Mouse (Mus musculus) left cerebral cortex, postnatal 4 days (tissue): ENCODE measurements around the gene Dcakd. TPM values are rescaled to one million over a fixed set of nuclear protein-coding genes. Genes with fewer than 3 reads are reported as not detected.

Source experiments
- DNase-seq: peaks from one replicate; pipeline ENCODE4 v3.0.0-alpha.2; 2022
- intact Hi-C: fragments of 180-260 bp; cut with DNase I; formaldehyde crosslinking; loops from one replicate; pipeline ENCODE4 v1.15.1; 2025
- total RNA-seq, 2 experiments: library from RNA; stranded (reverse); gene quantifications; 2 replicates each; pipeline ENCODE4 v1.2.3; 2021

Dcakd gene
- 100 to 1,000 TPM; 116 to 128 TPM for total RNA-seq

DNA sequence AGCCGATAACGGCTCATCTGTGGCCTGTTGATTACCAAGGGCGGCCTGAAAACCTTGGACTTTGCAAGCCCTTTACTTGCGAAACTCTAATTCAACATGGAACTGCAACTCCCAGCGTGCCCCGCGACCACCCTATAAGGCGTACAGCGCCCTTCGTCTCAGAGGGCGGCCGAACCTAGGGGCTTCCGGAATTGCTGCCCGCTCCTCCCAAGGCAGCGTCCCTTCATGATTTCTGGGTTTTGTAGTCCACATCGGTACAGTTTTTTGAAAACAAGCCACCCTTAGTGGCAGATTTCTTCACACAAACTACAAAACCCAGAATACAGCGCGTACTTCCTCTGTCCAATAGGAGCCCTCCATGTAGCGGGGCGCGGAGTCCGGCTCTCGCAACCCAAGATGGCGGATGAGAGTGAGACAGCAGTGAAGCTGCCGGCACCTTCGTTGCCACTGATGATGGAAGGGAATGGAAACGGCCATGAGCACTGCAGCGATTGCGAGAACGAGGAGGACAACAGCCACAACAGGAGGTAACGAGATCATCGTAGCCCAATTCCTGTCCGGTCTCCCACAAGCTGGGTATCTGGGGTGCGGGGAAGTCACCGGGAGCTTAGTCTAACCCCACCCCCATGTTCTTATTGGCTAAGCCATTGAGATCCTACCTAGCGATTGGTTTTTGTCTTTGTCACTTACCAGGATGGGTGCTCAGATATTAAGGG, at the start of gene Dcakd, which contains the start of gene Nmt1:
Gene Dcakd, minus strand, starts transcription at position 158 of the 716 bp plus-strand sequence.
Gene Nmt1, plus strand, starts transcription at position 15 of the 716 bp plus-strand sequence.
- intact Hi-C loops: no loop called here

DNA sequence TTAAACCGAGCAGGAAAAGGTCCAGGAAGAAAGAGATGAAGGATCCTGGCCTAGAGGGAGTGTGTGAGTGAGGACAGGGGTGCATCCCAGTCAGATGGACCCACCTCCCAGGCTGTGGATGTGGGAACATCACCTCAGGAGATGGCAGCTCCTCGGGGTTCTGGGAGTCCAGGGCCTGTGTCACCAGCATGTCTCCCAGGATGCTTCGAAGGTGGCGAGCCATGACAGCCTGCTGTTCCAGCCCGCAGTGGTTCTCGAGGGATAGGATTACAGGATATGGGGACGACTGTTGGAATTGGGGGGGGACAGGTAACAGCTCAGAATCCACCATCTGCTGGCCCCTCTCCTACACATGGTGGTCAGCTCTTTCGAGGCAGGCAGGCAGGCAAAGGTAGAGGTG, 48.4 kb upstream of the Dcakd start:
- DNase-seq: no peak
- intact Hi-C loops: no loop called here

More for the DNA sequence above, at the start of gene Dcakd, which contains the start of gene Nmt1:
- peak; percentile 93 for DNase-seq

DNA sequence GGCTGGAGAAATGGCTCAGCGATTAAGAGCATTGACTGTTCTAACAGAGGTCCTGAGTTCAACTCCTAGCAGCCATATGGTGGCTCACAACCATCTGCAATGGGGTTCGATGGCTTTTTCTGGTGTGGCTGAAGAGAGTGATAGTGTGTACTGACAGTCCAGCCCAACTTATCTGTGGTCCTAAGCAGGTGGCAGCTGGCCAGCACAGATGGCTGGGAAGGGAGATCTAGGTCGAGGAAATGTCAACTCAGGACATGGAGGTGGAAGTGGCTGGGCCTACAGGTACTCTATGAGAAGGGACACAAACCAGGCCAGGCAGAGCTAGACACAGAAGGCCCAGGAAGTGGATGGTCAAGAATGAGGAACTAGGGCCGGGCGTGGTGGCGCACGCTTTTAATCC, 47.9 kb upstream of the Dcakd start:
- peak; percentile 36 for DNase-seq
- intact Hi-C loops: no loop called here

DNA sequence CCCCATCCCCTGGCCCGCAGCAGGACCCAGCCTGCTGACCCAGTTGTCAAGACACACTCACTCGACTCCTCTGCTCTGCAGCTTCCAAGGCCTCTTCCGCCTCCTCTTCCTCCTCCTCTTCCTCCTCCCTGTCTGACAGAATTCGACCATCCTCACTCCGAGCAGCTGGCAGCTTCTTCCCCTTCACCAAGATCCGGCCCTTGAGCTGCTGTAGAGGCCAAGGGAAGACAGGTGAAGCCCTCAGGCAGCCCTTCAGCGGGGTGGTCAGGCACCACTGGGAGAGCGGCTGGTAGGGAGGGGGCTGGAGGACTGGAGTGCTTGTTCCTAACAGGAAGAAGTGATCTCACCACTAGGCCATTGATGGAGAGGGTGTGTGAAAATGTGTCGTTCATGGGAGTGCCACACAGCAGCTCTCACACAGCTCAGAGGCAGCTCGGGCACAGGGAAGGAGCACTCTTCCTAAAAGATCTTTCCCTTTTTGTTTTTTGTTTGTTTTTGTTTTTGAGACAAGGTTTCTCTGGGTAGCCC, 46.7 kb upstream of the Dcakd start:
- intact Hi-C loops: no loop called here
- no peak for DNase-seq

DNA sequence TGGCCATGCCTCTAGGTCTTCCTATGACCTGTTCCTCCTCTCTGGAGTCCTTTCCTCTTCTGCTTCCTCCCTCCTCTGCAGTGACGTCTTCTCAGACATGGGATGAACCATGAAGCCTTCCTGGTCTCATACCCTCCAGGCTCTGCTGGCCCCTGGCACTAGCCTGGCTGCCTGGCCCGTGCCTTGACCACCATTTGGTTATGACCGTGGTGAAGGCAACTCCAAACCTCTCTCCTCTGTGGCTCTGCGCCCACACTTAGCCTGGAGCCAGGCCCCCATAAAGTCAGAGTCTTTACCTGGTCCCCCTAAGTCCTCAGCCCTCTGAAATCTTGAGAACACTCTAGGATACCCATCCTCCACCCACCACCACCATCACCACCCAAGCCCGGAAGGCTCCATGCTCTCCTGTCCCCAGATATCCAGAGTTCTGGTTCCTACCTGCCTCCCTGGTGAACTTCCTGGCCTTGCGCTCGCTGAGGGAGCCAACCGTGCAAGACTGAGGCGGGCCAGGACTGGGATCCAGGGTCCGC, 46.1 kb upstream of the Dcakd start:
- intact Hi-C loops: no loop called here
- no peak for DNase-seq

DNA sequence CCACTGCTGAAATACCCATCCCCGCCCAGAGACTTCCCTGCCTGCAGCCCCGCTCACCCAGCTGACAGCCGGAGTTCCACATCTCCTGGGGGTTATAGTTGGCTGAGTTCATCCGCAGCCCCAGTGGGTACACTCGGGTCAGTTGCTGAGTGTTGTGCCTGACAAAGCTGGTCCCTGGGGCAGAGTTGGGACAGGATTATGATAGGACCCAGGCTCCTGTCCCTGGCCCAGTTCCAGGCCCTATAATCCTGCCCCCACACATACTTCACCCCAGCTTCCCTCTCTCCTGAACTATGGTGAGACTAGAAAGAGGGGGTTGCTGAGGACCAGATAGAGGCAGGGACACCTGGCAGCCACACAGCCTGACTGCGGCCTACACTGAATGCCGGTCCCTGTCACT, 45.5 kb upstream of the Dcakd start:
- DNase-seq: no peak
- intact Hi-C loops: no loop called here

DNA sequence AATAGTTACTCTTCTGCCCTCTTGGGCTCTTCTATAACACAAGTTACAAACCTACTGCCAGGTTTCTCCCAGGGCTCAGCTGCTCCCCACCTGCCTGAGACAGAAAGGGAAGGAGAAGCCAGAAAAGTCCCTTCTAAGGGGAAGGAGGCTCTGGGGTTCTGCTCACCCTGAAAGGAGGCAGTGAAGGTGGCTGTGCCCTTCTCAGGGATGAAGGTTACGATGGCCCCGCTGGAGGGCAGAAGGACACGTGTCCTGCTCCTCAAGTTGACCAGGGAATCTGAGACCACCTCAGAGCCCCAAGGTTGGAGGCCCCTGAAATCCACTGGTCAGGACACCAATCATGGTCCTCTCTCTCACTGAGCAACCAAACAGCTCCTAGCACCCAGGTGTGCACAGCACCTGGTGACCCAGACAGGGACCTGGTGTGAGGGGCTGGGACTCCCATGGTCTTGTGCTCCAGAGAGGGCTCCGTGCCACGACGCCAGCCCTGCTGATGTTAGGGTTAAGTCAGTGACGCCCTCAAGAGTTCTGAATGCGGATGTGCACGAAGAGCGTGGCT, 42.3 kb upstream of the Dcakd start:
- DNase-seq: no peak
- intact Hi-C loops: no loop called here

DNA sequence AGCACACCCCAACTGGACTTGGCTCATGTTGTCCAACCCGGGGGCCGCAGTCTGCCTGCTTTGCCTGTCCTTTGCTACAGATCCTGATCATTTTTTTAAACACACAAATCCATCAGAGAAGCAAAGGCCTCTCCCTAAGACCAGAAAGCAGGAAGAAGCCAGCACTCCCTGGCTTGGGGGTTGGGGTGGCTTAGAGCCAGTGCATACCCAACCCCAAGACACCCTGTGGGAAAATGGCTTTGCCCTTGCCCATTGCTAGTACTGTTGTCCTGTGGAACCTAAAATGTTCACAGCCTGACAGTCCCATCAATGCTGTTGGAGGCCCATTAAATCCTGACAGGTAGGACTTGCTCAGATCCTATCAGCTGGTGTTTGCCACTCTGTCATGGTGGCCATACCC, 41.6 kb upstream of the Dcakd start:
- intact Hi-C loops: no loop called here
- no peak for DNase-seq

DNA sequence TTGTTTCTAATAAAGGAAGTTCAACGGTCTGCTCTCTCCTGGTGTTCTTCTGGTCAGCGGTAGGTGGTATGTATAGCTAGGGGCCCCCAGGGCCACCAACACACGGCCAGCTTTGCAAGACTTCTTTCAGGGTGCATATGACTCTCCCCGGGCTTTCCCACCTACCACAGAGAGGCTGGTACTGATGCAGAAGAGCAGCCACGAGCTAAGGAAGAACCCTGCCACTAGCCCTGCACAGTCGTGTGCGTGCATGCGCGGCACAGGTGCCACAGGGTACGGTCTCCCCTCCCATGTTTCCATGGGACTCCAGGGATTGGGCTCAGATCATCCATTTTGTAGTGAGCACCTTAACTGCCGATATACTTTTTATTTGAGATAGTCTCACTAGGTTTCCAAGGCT, 40.8 kb upstream of the Dcakd start:
- DNase-seq: no peak

DNA sequence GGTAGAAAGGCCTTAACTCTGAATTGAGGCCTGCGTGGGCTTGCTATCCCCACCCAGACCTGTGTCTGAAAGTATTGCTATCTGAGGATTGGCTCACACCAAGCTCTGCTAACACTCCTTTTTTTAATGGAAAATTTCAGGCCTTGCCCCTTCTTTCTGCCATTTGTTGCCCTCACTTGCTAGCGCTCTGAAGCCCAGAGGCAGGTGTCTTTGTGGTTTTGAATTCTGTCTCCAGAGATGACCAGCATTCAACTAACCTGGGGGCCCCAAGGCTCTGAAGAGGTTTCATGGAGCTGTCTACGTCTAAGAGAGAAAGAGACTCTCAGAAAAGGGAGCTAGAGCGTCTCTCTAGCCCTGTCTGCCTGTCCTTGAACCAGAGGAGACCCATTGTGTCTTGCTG, 40.1 kb upstream of the Dcakd start:
- intact Hi-C loops: no loop called here
- no peak for DNase-seq

More for the DNA sequence above, 40.8 kb upstream of the Dcakd start:
- intact Hi-C loops: no loop called here

DNA sequence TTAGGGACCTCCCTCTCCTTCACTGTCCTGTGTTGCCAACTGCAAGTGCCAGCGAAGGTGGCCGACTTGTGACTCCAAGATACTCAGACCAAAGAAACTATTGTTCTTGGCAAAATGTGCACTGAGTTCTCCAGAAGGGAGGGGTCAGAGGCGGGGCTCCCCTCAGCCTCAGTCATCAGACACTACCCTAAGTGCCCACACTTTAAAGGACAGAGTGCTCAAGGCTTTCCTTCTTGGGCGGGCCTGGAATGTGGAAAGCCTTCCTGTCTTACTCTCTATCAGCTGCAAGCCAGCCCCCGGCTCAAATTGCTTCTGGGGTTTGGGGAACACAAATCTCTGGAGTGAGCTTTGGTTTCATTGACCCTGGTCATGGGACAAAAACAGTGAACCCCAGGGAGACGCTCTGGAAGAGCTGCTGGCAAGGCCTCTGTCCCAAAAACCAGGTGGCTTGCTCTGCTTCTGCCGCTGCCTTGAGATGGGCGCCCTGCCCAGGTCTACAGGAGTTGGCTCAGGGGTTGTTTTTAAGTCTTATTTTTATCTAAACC, 39.4 kb upstream of the Dcakd start:
- no peak for DNase-seq
- intact Hi-C loops: no loop called here

DNA sequence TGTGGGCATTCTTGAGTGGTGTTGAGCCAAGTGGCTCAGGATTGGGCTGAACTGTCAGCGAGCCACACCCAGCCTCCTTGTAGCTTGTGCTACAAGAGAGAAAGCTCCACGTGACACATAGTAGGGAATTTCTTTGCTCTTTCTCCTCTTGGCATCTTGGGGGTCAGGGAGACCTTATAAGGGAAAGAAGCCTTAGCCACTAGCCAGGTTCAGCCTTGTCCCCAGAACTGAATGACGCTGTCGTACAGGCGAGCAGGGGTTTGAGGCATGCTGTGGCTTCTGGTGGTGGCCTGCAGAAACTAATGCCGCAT, 38.9 kb upstream of the Dcakd start:
- intact Hi-C loops: no loop called here
- no peak for DNase-seq

DNA sequence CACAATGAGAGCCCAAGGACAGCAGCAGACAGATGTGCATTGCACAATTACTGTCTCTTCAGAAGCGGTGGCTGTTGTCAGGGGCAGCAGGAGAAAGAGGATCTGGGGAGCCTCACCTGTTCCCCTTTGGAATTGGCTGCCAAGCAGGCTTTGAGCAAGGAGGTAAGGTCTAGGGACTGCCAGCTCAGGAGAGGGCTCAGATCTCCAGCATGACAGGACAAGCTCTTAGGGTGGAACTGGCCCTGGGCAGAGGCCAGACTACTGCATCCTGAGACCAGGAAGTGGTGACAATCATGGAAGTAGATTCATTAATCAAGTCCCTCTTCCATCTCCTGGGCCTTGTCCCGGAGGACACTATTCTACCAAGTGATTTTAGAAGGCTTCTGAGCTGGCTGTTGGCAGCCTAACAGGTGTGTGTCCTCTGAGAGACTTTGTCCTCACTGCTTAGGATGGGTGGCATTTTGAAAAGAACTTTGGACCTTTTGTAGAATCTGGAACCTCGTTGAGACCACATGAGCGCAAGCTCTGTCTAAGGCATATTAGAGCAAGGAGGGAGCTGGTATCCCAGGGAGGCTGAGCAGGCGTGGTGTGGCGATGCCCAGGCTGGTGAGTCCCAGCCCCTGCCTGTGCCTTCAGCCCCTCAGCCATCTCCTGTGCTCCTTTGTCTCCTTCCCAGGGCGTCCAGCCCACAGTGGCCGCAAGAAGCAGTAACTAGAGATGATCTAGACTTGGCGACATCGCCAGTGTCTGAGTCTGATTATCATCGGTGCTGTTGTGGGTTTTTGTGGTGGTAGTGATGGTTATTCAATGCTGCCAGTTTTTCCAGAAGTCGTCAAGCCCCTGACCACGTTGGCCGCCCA, 38.3 kb upstream of the Dcakd start:
- DNase-seq: no peak
- intact Hi-C loops: no loop called here

DNA sequence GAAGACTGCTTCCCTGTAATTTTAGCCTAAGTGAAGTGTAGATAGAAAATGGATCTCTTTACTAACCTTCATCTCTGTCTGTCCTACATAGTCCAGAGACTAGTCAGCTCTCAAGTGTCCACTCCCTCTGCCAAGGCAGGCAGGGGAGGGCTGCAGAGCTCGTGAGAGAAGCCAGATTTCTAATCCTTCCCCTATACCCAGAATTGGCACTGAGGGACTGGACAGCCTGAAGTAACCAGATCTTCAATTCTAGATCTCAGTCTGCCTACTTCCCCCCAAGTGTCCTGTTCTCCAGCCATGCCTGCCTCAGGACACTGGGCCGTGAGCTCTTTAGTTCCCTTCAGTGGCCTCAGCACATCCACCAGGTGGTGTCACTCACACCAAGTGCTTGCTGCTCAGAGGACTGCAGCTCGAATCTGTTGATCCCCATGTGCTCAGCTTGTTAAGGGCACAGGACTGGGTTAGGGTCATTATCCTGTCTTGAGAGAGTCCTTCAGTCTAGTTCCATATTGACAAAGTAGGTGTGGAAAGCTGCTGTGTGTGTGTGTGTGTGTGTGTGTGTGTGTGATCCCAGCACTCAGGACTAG, 30.5 kb upstream of the Dcakd start:
- DNase-seq: no peak
- intact Hi-C loops: loop anchor here (10.0 kb wide), 1 partner anchor 154 kb away; the partner anchor contains the start of gene Gfap

DNA sequence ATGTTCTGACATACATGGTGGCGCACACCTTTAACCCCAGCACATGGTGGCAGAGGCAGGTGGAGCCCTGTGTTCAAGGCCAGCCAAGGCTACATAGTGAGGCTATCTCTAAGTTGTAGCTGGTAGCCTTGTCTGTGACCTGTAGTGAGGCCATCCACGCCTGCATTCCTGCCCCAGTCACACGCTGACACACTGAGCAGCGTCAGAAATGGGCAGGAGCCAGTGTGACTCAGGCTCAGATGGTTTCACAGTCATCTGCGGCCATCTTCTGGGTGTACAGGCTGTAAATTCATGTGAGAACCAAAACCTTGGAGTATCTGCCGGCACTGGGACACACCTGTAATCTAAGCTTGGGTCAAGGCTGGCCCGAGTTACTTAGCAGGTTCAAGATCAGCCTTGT, 28.5 kb upstream of the Dcakd start:
- intact Hi-C loops: loop anchor here (10.0 kb wide), 1 partner anchor 152 kb away; the partner anchor contains the start of gene Gfap
- no peak for DNase-seq

DNA sequence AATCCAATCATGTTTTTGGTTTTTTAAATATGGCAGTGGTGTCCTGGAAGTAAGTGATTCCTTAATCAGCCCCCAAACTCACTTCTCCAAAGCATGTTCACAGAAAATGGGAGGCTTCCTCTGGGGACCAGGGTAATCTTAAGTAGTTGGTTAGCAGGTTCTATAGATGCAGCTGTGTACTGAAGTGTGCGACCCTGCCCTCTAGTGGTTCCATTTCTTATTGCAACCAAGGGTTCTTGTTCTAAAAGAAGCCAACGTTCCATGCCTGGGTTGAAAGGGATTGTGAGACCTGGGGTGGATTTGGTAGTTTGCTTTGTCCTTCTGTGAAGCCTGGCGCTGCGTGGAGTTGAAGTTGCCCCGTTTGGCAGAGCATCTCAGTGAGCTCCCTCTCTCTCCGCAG, 26.7 kb upstream of the Dcakd start:
- intact Hi-C loops: loop anchor here (10.0 kb wide), 1 partner anchor 150 kb away; the partner anchor contains the start of gene Gfap
- DNase-seq: peak; percentile 71

DNA sequence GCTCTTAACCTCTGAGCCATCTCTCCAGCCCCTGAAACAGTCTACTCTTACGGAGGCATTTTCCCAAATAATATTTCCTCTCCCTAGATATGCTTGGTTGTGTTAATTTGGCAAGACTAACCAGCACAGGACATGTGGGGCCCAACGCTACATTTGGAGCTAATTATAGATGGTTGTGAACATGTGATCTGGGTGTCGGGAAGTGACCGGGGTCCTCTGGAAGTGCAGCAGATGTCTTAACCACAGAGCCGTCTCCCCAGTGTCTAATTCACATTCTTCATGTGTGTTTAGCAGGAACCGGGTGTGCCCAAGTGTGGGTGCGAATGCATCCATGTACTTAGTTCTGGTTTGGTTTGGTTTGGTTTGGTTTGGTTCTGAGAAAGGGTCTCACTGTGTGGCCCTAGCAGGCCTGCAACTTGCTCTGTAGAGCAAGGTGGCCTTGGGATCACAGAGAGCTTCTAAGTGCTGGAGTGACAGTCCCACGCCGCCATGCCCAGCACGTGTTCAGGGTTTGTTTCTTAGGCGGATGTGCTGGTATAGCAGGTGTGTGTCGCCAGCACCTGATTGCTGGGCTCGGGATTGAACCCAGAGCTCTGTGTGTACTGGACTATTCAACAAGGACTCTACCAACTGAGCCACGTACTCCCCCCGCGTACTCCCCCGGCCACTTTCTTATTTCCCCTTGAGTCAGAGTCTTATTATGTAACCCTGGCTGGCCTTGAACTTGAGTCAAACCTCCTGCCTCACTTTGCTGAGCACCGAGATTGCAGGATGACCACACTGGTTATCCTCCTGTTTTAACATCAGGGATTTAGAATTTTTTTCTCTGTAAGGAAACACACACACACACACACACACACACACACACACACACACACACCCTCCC, 25.3 kb upstream of the Dcakd start:
- intact Hi-C loops: loop anchor here (10.0 kb wide), 1 partner anchor 149 kb away; the partner anchor contains the start of gene Gfap
- DNase-seq: no peak

DNA sequence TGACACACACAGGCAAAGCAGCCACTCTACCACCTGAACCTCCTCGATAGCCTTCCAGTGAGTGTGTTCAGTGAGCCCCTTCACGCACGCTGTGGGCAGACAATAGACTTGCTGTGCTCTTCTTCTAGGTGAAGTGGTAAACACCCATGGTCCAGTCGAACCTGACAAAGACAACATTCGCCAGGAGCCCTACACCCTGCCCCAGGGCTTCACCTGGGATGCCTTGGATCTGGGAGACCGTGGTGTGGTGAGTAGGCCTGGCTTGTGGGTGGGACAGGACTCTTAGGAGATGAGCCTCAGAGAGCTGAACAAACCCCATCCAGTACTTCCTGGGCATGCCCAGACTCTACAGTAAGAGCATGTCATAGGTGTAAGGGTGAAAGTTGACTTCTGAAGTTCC, 23.9 kb upstream of the Dcakd start:
- intact Hi-C loops: loop anchor here (10.0 kb wide), 1 partner anchor 147 kb away; the partner anchor contains the start of gene Gfap
- no peak for DNase-seq

DNA sequence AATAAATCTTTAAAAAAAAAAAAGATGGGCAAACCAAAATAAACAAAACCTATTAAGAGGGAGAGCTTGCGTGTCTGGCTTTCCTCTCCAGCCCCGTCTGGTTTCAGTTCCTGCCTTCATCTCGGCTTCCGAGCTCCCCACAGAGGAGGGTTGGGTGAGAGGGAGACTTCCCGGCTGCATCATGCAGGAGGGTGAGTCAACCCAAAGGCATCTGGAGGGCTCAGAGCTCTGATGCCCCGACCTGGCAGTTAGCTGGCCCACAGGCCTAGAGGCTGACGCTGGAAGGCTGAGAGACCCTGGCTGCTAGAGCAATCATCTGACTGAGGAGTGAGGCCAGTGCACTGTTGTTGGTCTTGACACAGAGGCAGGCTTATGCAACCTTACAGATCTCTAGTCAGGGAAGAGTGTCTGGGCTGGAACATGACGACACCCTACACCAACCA, 23.1 kb upstream of the Dcakd start:
- DNase-seq: no peak
- intact Hi-C loops: loop anchor here (10.0 kb wide), 1 partner anchor 146 kb away; the partner anchor contains the start of gene Gfap
